Mouse (Mus musculus): ENCODE data around the gene Gm10670. TPM values are rescaled to one million over a fixed set of nuclear protein-coding genes. Genes with fewer than 3 reads are reported as not detected.

Gm10670 gene
- polyA plus RNA-seq (2015; fragmentation: Nextera tagmentation; extraction: Ambion mirVana): not detected in 2 replicates

DNA sequence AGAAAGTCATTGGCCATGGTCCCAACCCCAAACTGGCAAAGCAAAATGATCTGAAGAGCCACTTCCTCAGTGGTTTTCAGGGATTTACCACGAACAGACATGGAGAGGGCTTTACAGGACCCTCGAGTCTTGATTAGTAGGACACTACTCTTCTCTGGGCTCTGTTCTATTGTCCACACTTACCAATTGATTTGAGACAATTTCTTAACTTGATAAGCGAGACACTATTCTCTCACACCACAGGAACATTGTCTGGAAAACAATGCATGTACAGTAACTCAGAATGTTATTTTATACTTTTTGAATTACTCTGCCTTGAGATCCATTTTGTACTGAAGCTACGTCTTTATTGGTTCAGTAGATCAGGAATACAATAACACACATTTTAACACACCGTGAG is at the start of gene Gm10670:
Gene Gm10670, minus strand, starts transcription at position 101 of the 400 bp plus-strand sequence.

GRCm38 (mm10) chr7:20510434-20510833 is 35.7 kb upstream of the Gm10670 start, which contains the start of gene Vmn1r103:
Gene Vmn1r103 (minus strand): TSS chr7:20510534.

GRCm38 (mm10) chr7:20442493-20442892 is 32.2 kb downstream of the Gm10670 start, which contains the start of gene Vmn1r101:
Gene Vmn1r101 (minus strand): TSS chr7:20442593.

Other genes with a start within 250 kb of the Gm10670 start
- not detected in 2 replicates for gene Gm4498, start 241.1 kb downstream of the Gm10670 start, polyA plus RNA-seq (2015; fragmentation: Nextera tagmentation; extraction: Ambion mirVana)
- not detected in 2 replicates for gene Gm5890, start 212.1 kb downstream of the Gm10670 start, polyA plus RNA-seq (2015; fragmentation: Nextera tagmentation; extraction: Ambion mirVana)
- gene Gm4133, start 140.9 kb downstream of the Gm10670 start, polyA plus RNA-seq (2015; fragmentation: Nextera tagmentation; extraction: Ambion mirVana): not detected in 2 replicates
- gene Gm5728, start 99.5 kb downstream of the Gm10670 start, polyA plus RNA-seq (2015; fragmentation: Nextera tagmentation; extraction: Ambion mirVana): not detected in 2 replicates
- not detected in 2 replicates for gene Vmn1r100, start 57.0 kb downstream of the Gm10670 start, polyA plus RNA-seq (2015; fragmentation: Nextera tagmentation; extraction: Ambion mirVana)
- gene Vmn1r101, start 32.3 kb downstream of the Gm10670 start, polyA plus RNA-seq (2015; fragmentation: Nextera tagmentation; extraction: Ambion mirVana): not detected in 2 replicates
- not detected in 2 replicates for gene Vmn1r103, start 35.6 kb upstream of the Gm10670 start, polyA plus RNA-seq (2015; fragmentation: Nextera tagmentation; extraction: Ambion mirVana)
- not detected in 2 replicates for gene Vmn1r104, start 58.9 kb upstream of the Gm10670 start, polyA plus RNA-seq (2015; fragmentation: Nextera tagmentation; extraction: Ambion mirVana)
- not detected in 2 replicates for gene Gm5726, start 70.8 kb upstream of the Gm10670 start, polyA plus RNA-seq (2015; fragmentation: Nextera tagmentation; extraction: Ambion mirVana)
- not detected in 2 replicates for gene Gm4141, start 101.3 kb upstream of the Gm10670 start, polyA plus RNA-seq (2015; fragmentation: Nextera tagmentation; extraction: Ambion mirVana)
- not detected in 2 replicates for gene Gm4513, start 124.1 kb upstream of the Gm10670 start, polyA plus RNA-seq (2015; fragmentation: Nextera tagmentation; extraction: Ambion mirVana)
- gene Vmn1r107, start 194.0 kb upstream of the Gm10670 start, polyA plus RNA-seq (2015; fragmentation: Nextera tagmentation; extraction: Ambion mirVana): not detected in 2 replicates
- gene Vmn1r111, start 228.3 kb upstream of the Gm10670 start, polyA plus RNA-seq (2015; fragmentation: Nextera tagmentation; extraction: Ambion mirVana): not detected in 2 replicates

Data from neural tube, postnatal 0 days (tissue).